Mouse (Mus musculus) C2C12 (cell line): ENCODE measurements at regions not wholly inside any gene's neighbourhood (a gene's known extent, or its start where the extent isn't known, plus 50 kb on each side); places are given as distances from the start of the nearest gene placed in this dataset.

Source experiments
- CTCF ChIP-seq: IDR thresholded peaks from one replicate; pipeline ENCODE4 v1.5.1; 2011; ENCODE audit not compliant: control insufficient read depth, insufficient read depth, insufficient read length
- FOSL1 ChIP-seq: IDR thresholded peaks from one replicate; pipeline ENCODE4 v1.8.0; 2011; ENCODE audit warnings: mild to moderate bottlenecking, low read length; ENCODE audit not compliant: poor library complexity, insufficient read depth, severe bottlenecking
- MAX ChIP-seq: IDR thresholded peaks from one replicate; pipeline ENCODE4 v1.6.1; 2011; ENCODE audit warnings: mild to moderate bottlenecking, control low read depth
- MYOD1 ChIP-seq: IDR thresholded peaks from one replicate; pipeline ENCODE4 v1.6.1; 2011; ENCODE audit warnings: low read depth; ENCODE audit not compliant: control insufficient read depth, insufficient read length
- MYOG ChIP-seq: IDR thresholded peaks from one replicate; pipeline ENCODE4 v1.6.1; 2011; ENCODE audit not compliant: control insufficient read depth, insufficient read length; ENCODE audit errors: extremely low read depth
- USF1 ChIP-seq: IDR thresholded peaks from one replicate; pipeline ENCODE4 v1.6.1; 2011; ENCODE audit warnings: low read depth, mild to moderate bottlenecking, control low read depth, moderate library complexity

DNA sequence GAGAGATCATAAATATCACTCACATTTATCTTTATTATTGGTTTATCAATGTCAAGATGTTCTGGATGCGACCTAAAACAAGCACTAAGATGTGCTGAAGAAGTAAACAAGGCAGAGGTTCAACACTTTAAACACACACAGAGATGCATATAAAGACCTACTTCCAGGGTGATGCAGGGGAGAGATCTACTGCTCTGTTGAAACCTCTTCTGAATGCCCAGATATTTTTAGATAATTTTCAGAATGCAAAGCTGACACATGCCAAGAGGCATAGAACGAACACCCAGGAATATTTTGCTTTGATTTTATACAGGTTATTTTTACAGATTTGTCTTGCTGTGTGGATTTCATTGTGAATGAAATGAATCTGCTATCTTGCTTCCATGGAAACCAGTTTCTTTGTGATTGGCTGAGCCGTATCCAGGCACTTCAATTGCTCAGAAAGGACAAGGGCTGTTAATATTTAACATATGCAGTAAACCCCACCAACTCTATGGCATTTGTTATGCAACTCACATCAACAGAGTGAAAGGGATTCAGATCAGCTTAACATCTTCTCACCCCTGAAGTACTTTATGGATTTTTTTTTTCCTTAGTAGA is 523.2 kb upstream of the Tbl1xr1 start:
- TF ChIP-seq CTCF, result no peak
- no peak for TF ChIP-seq MYOG
- no peak for TF ChIP-seq USF1
- TF ChIP-seq MYOD1, result no peak
- TF ChIP-seq FOSL1, result no peak
- no peak for TF ChIP-seq MAX
